Mouse (Mus musculus) liver, postnatal 0 days (tissue): ENCODE results near the gene Gdap1l1.

ENCODE experiments used
- CTCF ChIP-seq: sonication (generic); IDR thresholded peaks from 2 replicates; pipeline ENCODE4 v1.5.1; 2016; ENCODE audit warnings: antibody characterized with exemption, low read depth
- EP300 ChIP-seq: IDR thresholded peaks from 2 replicates; pipeline ENCODE4 v1.6.1; 2016; ENCODE audit warnings: antibody characterized with exemption, low read depth, mild to moderate bottlenecking

- TF ChIP-seq EP300 (no peak), CTCF (no peak)
These were observed 25.9 kb upstream of the Gdap1l1 start for GRCm38 (mm10) chr2:163412419-163412818.
